Mouse (Mus musculus): ENCODE data around the gene Kdm7a. TPM values are rescaled to one million over a fixed set of nuclear protein-coding genes. Genes with fewer than 3 reads are reported as not detected.

Kdm7a gene
- total RNA-seq, 2 experiments from 2014 or later: 51.7 to 57.9 TPM

GRCm38 (mm10) chr6:39106812-39107211, 99.8 kb downstream of the Kdm7a start:
- DNase-seq (ENCODE audit: low spot score in 2 of 2): no peak

- DNase-seq (ENCODE audit: low spot score in 2 of 2): no peak
Observed at GRCm38 (mm10) chr6:39104631-39105030, 102.0 kb downstream of the Kdm7a start.

Other genes starting within 250 kb of the Kdm7a start
- 1 to 10 TPM; 6.5 to 6.6 TPM for gene Parp12, start 88.4 kb downstream of the Kdm7a start, total RNA-seq (2021)
- gene Slc37a3, start 170.9 kb upstream of the Kdm7a start, total RNA-seq (2021): 10 to 100 TPM; 66.2 to 75.6 TPM
- gene Rab19, start 174.4 kb upstream of the Kdm7a start, total RNA-seq (2021): not detected
- 100 to 1,000 TPM; 113 to 118 TPM for gene Mkrn1, start 213.7 kb upstream of the Kdm7a start, total RNA-seq (2021)

Data from layer of hippocampus, adult 18-20 months (tissue).